Mouse (Mus musculus) small intestine, adult 2 months (tissue): ENCODE results near the gene Pck1.

Source experiments
- CTCF ChIP-seq: fragments of 200-500 bp; IDR thresholded peaks from 2 replicates; pipeline ENCODE4 v1.5.1; 2012; ENCODE audit warnings: low read depth, mild to moderate bottlenecking, control low read depth, inconsistent platforms, low read length, moderate library complexity, mixed read lengths; ENCODE audit not compliant: insufficient replicate concordance, insufficient read length; ENCODE audit errors: extremely low read depth
- POLR2A ChIP-seq: fragments of 200-500 bp; IDR thresholded peaks from 2 replicates; pipeline ENCODE4 v1.6.1; 2012; ENCODE audit warnings: low read depth, mild to moderate bottlenecking, control low read depth, inconsistent platforms, low read length, moderate library complexity

DNA sequence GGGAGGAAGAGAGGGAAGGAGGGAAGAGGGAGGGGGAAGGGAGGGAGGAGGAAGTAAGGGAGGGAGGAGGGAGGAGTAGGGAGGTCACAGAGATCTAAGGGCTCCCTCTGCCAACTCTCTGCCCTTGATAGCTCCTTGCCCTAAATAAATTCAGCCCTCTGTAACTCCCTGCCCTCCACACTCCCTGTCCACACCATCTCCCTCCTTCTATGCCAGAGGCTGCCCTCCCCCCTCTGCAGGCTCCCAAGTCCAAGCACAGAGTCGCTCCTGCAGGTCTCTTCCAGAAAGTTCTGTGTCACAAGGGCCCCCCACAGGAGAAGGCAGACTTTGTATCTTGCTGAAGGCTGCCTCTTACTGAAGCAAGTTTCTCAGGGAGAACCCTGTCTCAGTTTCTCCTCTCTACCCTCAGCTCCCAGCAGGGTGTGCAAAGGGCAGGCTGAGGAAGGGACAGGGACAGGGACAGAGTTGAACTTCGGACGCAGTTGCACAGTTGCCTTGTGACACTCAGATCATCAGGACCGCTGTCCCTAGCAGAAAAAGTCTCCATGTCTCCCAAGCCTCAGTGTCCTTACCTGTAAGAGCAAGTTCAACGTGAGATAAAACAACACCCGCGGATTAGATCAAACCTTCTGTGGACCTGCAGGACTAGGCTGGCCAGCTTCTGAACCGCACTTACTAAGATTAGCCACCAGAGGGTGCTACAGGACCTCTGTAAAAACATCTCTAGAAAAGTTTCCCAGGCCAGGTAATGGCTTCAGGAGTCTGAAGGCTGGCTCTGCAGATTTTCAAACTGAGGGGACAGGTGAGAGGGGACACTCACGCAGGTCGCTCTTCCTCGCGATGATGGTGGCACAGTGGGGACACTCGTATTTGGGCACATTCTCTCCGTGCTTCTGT is 45.7 kb upstream of the Pck1 start:
- TF ChIP-seq POLR2A (no peak), CTCF (peak; percentile 85; the same call in 1 of the 2 replicates)
